Mouse (Mus musculus): ENCODE results near the gene Il1rn. TPM values are rescaled to one million over a fixed set of nuclear protein-coding genes. Genes with fewer than 3 reads are reported as not detected.

Gene Il1rn
- polyA plus RNA-seq, 1 experiment from 2014 or later = 0.24 TPM

DNA sequence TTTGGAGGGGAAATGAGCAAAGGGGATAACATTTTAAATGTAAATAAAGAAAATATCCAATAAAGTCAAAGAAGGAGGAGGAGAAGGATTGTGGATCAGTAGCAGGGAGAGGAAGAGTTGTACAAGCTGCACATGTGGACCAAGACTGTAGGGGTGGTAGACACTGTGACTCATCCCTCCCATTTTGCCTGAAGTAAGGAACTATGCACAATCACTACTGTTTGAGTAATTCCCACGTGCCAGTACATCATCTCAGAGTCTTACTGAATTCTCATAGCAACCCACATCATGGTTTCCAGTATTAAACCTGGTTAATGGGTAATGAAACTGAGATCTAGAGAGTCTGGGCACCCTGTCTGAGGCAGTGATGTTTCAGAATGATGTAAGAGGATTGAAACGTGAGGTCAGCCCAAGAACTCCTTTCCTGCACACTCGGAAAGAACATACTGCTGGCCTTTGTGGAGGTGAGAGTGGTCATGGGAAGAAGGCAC, 4.8 kb downstream of the Il1rn start:
- ATAC-seq (replicated peaks; ENCODE audit: low FRiP score, low TSS enrichment, low read depth) = no peak
- H3K9me3 ChIP-seq (ENCODE audit: control insufficient read depth, low read length) = no peaks in the 10 kb centered on the region
- WGBS = 71% methylated on average over 3 of the region's 3 CpGs

DNA sequence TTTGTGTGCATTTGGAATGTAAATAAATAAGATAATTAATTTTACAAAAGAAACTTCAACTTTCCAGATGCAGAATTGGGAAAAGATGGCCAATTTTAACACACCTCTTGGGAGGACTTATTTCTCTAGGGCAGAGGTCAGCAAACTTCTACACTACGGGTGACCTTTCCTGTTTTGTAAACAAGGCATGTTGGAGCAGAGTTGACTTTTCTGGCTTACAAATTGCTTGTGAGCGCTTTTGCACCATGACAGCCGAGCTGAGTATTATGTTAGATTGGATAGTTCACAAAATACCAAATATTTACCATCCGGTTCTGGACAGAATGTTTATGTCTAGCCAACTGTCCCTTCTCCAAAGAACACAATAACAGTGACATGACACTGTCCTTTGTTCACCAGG, 8.0 kb downstream of the Il1rn start:
- Histone ChIP-seq H3K4me1 (replicated peaks; ENCODE audit: control insufficient read depth, insufficient read depth, low read length) (peaks cover 4% of the 10 kb centered on the region; the same call in 1 of the 2 replicates), H3K36me3 (ENCODE audit: control insufficient read depth, insufficient read depth, low read length) (no peaks in the 10 kb centered on the region), H3K4me3 (ENCODE audit: low read depth, low read length) (no peak overlapping the region), H3K27ac (ENCODE audit: low read depth) (no peak overlapping the region), H3K4me2 (ENCODE audit: low read length) (no peak overlapping the region), H3K9me3 (ENCODE audit: control insufficient read depth, low read length) (no peaks in the 10 kb centered on the region), H3K27me3 (replicated peaks; ENCODE audit: control insufficient read depth, insufficient read depth, low read length) (no peaks in the 10 kb centered on the region), H3K9ac (ENCODE audit: low read length) (no peak overlapping the region)
- ATAC-seq (replicated peaks; ENCODE audit: low FRiP score, low TSS enrichment, low read depth) (no peak), DNase-seq (ENCODE audit: low spot score) (no peak)
- 47% methylated on average over 4 of the region's 4 CpGs for WGBS

More for the DNA sequence above, 4.8 kb downstream of the Il1rn start:
- H3K36me3 ChIP-seq (ENCODE audit: control insufficient read depth, insufficient read depth, low read length) = no peaks in the 10 kb centered on the region
- no peak overlapping the region for H3K27ac ChIP-seq (ENCODE audit: low read depth)
- peaks cover 4% of the 10 kb centered on the region; the same call in 1 of the 2 replicates for H3K4me1 ChIP-seq (replicated peaks; ENCODE audit: control insufficient read depth, insufficient read depth, low read length)
- H3K9ac ChIP-seq (ENCODE audit: low read length) = no peak overlapping the region
- H3K27me3 ChIP-seq (replicated peaks; ENCODE audit: control insufficient read depth, insufficient read depth, low read length) = no peaks in the 10 kb centered on the region
- DNase-seq (ENCODE audit: low spot score) = no peak
- no peak overlapping the region for H3K4me2 ChIP-seq (ENCODE audit: low read length)
- H3K4me3 ChIP-seq (ENCODE audit: low read depth, low read length) = no peak overlapping the region

DNA sequence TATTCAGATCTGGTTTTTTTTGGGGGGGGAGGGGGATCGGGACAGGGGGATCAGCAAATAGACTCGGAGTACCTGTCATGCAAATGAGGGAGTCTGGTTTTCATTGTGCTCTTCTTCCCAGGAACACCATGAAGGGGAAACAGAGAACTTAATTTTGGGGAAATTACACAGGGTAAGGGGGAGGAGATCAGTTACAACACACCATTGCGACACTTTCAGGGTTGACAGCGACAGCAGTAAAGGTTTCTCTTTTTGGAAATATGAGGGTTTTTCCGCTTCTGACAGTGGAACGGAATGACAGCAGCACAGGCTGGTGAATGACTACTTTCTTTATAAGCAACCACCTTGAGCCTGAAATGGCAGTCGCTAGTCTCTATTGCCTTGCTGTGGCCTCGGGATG, 8.4 kb downstream of the Il1rn start:
- Histone ChIP-seq H3K4me2 (ENCODE audit: low read length) (no peak overlapping the region), H3K9ac (ENCODE audit: low read length) (no peak overlapping the region), H3K27me3 (replicated peaks; ENCODE audit: control insufficient read depth, insufficient read depth, low read length) (no peaks in the 10 kb centered on the region), H3K27ac (ENCODE audit: low read depth) (no peak overlapping the region), H3K36me3 (ENCODE audit: control insufficient read depth, insufficient read depth, low read length) (no peaks in the 10 kb centered on the region), H3K4me1 (replicated peaks; ENCODE audit: control insufficient read depth, insufficient read depth, low read length) (peaks cover 4% of the 10 kb centered on the region; the same call in 1 of the 2 replicates), H3K9me3 (ENCODE audit: control insufficient read depth, low read length) (no peaks in the 10 kb centered on the region), H3K4me3 (ENCODE audit: low read depth, low read length) (no peak overlapping the region)
- WGBS = 80% methylated on average over 8 of the region's 8 CpGs
- no peak for ATAC-seq (replicated peaks; ENCODE audit: low FRiP score, low TSS enrichment, low read depth)
- DNase-seq (ENCODE audit: low spot score) = no peak

DNA sequence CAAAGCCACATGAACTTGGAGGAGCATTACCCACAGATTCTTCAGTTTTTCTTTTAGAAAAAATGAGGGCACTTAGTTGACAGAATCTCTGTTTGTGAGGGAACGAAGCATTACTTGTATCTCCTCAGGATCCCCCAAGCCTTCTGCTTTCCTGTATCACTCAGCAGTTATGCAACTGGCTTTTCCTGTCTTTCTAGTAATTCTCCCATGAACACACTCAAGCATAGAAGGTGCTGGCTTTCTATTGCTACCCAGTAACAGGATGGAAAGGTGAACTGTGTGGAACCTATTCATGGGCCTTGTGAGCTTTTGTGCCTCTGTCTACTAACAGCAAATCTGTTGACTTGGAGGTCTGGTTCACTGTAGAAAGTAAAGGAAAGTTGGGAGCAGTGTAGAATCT, 11.3 kb downstream of the Il1rn start:
- DNase-seq (ENCODE audit: low spot score) (no peak), ATAC-seq (replicated peaks; ENCODE audit: low FRiP score, low TSS enrichment, low read depth) (no peak)
- Histone ChIP-seq H3K36me3 (ENCODE audit: control insufficient read depth, insufficient read depth, low read length) (no peaks in the 10 kb centered on the region), H3K9ac (ENCODE audit: low read length) (no peak overlapping the region), H3K27me3 (replicated peaks; ENCODE audit: control insufficient read depth, insufficient read depth, low read length) (no peaks in the 10 kb centered on the region), H3K27ac (ENCODE audit: low read depth) (no peak overlapping the region), H3K4me2 (ENCODE audit: low read length) (no peak overlapping the region), H3K4me1 (replicated peaks; ENCODE audit: control insufficient read depth, insufficient read depth, low read length) (no peaks in the 10 kb centered on the region; the same call in 1 of the 2 replicates), H3K9me3 (ENCODE audit: control insufficient read depth, low read length) (no peaks in the 10 kb centered on the region), H3K4me3 (ENCODE audit: low read depth, low read length) (no peak overlapping the region)
- 89% methylated on average over 1 of the region's 1 CpGs for WGBS

DNA sequence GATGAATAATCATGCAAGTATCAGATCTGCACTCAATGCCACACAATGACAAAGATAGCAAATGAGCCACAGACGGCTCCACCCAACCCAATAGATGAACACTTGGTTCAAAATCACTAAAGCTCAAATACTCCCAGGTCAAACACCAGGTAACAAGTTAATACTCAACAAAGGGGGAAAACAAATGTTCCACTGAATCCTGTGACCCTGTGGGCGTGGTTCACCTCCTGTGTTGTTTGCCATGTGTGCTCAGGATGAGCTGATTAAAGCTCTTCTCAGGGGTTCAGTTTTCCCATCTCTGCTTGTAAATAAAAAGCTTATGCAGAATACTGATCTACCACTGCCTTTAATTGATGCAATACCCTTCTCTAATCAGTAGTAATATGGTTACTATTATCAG, 14.5 kb downstream of the Il1rn start:
- Histone ChIP-seq H3K4me2 (ENCODE audit: low read length) (no peak overlapping the region), H3K36me3 (ENCODE audit: control insufficient read depth, insufficient read depth, low read length) (no peaks in the 10 kb centered on the region)

DNA sequence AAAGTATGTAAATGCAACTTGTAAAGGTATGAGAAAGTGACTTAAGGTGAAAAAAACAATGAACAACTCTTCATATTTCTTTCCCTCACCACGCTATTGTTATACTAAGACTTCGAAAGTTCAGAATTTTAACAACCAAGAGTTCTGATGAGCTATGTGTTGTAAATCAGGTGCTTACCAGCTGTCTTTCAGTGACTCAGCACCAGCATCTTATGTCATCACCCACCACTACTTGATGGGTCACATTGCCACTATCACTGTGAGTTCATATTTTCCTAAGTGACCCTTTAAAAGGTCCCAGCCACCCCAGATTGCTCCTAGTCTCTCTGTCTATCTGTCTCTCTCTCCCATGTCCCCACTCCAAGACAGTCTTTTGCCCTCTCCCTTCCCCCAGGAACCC, 16.4 kb downstream of the Il1rn start:
- H3K4me1 ChIP-seq (replicated peaks; ENCODE audit: control insufficient read depth, insufficient read depth, low read length) = no peaks in the 10 kb centered on the region
- no peak overlapping the region for H3K4me2 ChIP-seq (ENCODE audit: low read length)
- no peaks in the 10 kb centered on the region for H3K36me3 ChIP-seq (ENCODE audit: control insufficient read depth, insufficient read depth, low read length)
- H3K27me3 ChIP-seq (replicated peaks; ENCODE audit: control insufficient read depth, insufficient read depth, low read length) = no peaks in the 10 kb centered on the region
- H3K9me3 ChIP-seq (ENCODE audit: control insufficient read depth, low read length) = no peaks in the 10 kb centered on the region
- WGBS = 93% methylated on average over 2 of the region's 2 CpGs
- H3K27ac ChIP-seq (ENCODE audit: low read depth) = no peak overlapping the region
- H3K4me3 ChIP-seq (ENCODE audit: low read depth, low read length) = no peak overlapping the region
- ATAC-seq (replicated peaks; ENCODE audit: low FRiP score, low TSS enrichment, low read depth) (no peak), DNase-seq (ENCODE audit: low spot score) (no peak)
- H3K9ac ChIP-seq (ENCODE audit: low read length) = no peak overlapping the region

More for the DNA sequence above, 14.5 kb downstream of the Il1rn start:
- DNase-seq (ENCODE audit: low spot score) (no peak), ATAC-seq (replicated peaks; ENCODE audit: low FRiP score, low TSS enrichment, low read depth) (no peak)
- 72% methylated on average over 2 of the region's 2 CpGs for WGBS
- Histone ChIP-seq H3K27me3 (replicated peaks; ENCODE audit: control insufficient read depth, insufficient read depth, low read length) (no peaks in the 10 kb centered on the region), H3K4me1 (replicated peaks; ENCODE audit: control insufficient read depth, insufficient read depth, low read length) (no peaks in the 10 kb centered on the region), H3K9ac (ENCODE audit: low read length) (no peak overlapping the region), H3K4me3 (ENCODE audit: low read depth, low read length) (no peak overlapping the region), H3K9me3 (ENCODE audit: control insufficient read depth, low read length) (no peaks in the 10 kb centered on the region), H3K27ac (ENCODE audit: low read depth) (no peak overlapping the region)

DNA sequence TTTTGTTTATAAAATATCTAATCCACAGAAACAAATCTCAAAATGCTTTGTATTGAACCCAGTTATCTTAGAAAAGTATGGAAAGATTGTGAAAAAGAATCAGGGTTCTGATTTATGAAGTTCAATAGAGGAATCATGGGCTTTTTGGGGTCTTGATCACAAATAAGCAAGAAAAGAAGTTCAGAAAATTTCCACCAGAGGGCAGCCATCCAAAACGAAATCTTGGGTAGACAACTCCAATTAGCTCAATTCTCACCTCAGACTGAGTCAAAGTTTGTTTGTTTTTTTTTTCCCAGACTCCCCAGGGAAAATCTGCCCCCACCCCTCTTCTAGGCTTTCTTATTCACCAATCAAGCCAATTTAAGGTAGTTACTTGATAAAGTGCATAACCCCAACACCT, 21.0 kb downstream of the Il1rn start:
- WGBS = 21% methylated on average over 1 of the region's 1 CpGs
- no peak for ATAC-seq (replicated peaks; ENCODE audit: low FRiP score, low TSS enrichment, low read depth)

DNA sequence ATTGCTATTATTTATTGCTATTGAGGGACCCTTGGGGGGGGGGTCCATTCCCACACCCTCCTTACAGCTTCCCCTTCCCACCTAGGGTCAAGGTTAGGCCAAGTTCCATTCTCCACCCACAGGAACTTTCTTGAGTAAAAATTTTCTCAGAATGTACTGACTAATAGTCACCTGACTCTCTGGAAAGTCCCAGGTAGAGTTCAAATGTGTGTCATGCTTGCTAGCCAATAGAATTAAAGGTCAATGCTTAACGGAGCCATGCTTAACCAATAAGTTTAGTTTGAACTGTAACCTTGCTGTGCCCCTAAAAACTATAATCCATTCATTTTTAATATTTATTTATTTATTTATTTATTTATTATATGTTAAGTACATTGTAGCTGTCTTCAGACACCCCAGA, 22.7 kb downstream of the Il1rn start:
- H3K36me3 ChIP-seq (ENCODE audit: control insufficient read depth, insufficient read depth, low read length) = no peaks in the 10 kb centered on the region
- no peak overlapping the region for H3K9ac ChIP-seq (ENCODE audit: low read length)
- no peak overlapping the region for H3K4me2 ChIP-seq (ENCODE audit: low read length)
- DNase-seq (ENCODE audit: low spot score) (no peak), ATAC-seq (replicated peaks; ENCODE audit: low FRiP score, low TSS enrichment, low read depth) (no peak)
- no peaks in the 10 kb centered on the region for H3K4me1 ChIP-seq (replicated peaks; ENCODE audit: control insufficient read depth, insufficient read depth, low read length)
- no peaks in the 10 kb centered on the region for H3K9me3 ChIP-seq (ENCODE audit: control insufficient read depth, low read length)
- H3K27ac ChIP-seq (ENCODE audit: low read depth) = no peak overlapping the region
- H3K4me3 ChIP-seq (ENCODE audit: low read depth, low read length) = no peak overlapping the region
- H3K27me3 ChIP-seq (replicated peaks; ENCODE audit: control insufficient read depth, insufficient read depth, low read length) = no peaks in the 10 kb centered on the region
- 85% methylated on average over 1 of the region's 1 CpGs for WGBS

More for the DNA sequence above, 21.0 kb downstream of the Il1rn start:
- H3K36me3 ChIP-seq (ENCODE audit: control insufficient read depth, insufficient read depth, low read length) = no peaks in the 10 kb centered on the region
- no peak for DNase-seq (ENCODE audit: low spot score)
- H3K9ac ChIP-seq (ENCODE audit: low read length) = no peak overlapping the region
- H3K9me3 ChIP-seq (ENCODE audit: control insufficient read depth, low read length) = no peaks in the 10 kb centered on the region
- H3K27ac ChIP-seq (ENCODE audit: low read depth) = no peak overlapping the region
- no peak overlapping the region for H3K4me2 ChIP-seq (ENCODE audit: low read length)
- no peak overlapping the region for H3K4me3 ChIP-seq (ENCODE audit: low read depth, low read length)
- H3K4me1 ChIP-seq (replicated peaks; ENCODE audit: control insufficient read depth, insufficient read depth, low read length) = no peaks in the 10 kb centered on the region
- H3K27me3 ChIP-seq (replicated peaks; ENCODE audit: control insufficient read depth, insufficient read depth, low read length) = no peaks in the 10 kb centered on the region

DNA sequence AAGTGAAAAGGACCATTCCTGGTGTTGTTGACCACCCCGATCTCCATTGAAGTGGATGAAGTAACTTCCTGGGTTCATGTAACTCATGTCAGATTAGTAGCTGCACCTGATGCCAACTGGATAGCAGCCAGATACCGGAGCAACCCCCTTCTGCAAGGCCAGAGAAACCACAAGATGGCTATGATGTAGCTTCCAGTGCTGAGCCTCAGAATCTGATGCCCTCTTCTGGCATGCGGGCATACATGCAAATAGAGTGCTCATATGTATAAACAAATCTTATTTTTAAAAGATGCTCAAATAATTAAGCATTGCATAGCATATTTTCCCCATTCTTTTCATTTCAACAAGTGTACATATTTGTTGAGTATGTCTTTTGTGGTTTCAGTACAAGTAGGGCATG, 27.2 kb downstream of the Il1rn start:
- Histone ChIP-seq H3K9ac (ENCODE audit: low read length) (no peak overlapping the region), H3K36me3 (ENCODE audit: control insufficient read depth, insufficient read depth, low read length) (no peaks in the 10 kb centered on the region), H3K4me3 (ENCODE audit: low read depth, low read length) (no peak overlapping the region), H3K27ac (ENCODE audit: low read depth) (no peak overlapping the region), H3K4me1 (replicated peaks; ENCODE audit: control insufficient read depth, insufficient read depth, low read length) (peaks cover 6% of the 10 kb centered on the region; the same call in 1 of the 2 replicates), H3K27me3 (replicated peaks; ENCODE audit: control insufficient read depth, insufficient read depth, low read length) (0 out of 2 replicates have a peak, but pooled peaks cover 2% of the 10 kb centered on the region), H3K4me2 (ENCODE audit: low read length) (no peak overlapping the region), H3K9me3 (ENCODE audit: control insufficient read depth, low read length) (no peaks in the 10 kb centered on the region)
- WGBS = 89% methylated on average over 3 of the region's 3 CpGs
- DNase-seq (ENCODE audit: low spot score) = no peak
- ATAC-seq (replicated peaks; ENCODE audit: low FRiP score, low TSS enrichment, low read depth) = no peak

Measured in intestine, embryonic 14.5 days (tissue).